Mouse (Mus musculus) megakaryocyte-erythroid progenitor cell, adult 5-6 weeks (primary cell): ENCODE measurements around the gene Gulp1. TPM values are rescaled to one million over a fixed set of nuclear protein-coding genes. Genes with fewer than 3 reads are reported as not detected.

Source experiments
- ATAC-seq: replicated peaks from 2 replicates; pipeline ENCODE4 v1.8.0; 2016; ENCODE audit warnings: mild to moderate bottlenecking, inconsistent platforms; ENCODE audit not compliant: severe bottlenecking, poor library complexity, low FRiP score, low TSS enrichment
- total RNA-seq, 2 experiments: library from RNA; stranded (forward) in 1 of 2; stranded (reverse) in 1 of 2; fragments of 200-1000, 215-1000 nt in 1 of 2; fragments of >200 nt in 1 of 2; fragmentation: Nextera tagmentation in 1 of 2; gene quantifications; 2 replicates each; pipeline ENCODE4 v1.2.3; 2014 to 2017

The Gulp1 gene
- total RNA-seq, 2 experiments from 2014 or later, result 1.3 to 1.9 TPM

- ATAC-seq, result no peak
Observed at GRCm38 (mm10) chr1:44682556-44682955, 131.2 kb downstream of the Gulp1 start.

GRCm38 (mm10) chr1:44683723-44684122, 132.4 kb downstream of the Gulp1 start:
- no peak for ATAC-seq

- ATAC-seq, result no peak
Observed at GRCm38 (mm10) chr1:44720785-44721410, 169.6 kb downstream of the Gulp1 start.

GRCm38 (mm10) chr1:44741256-44741655, 189.9 kb downstream of the Gulp1 start:
- ATAC-seq, result no peak

GRCm38 (mm10) chr1:44745711-44746110, 194.4 kb downstream of the Gulp1 start:
- ATAC-seq, result no peak

- ATAC-seq, result no peak
Observed at GRCm38 (mm10) chr1:44750731-44751730, 199.7 kb downstream of the Gulp1 start.

- ATAC-seq, result no peak
Observed at GRCm38 (mm10) chr1:44778251-44778650, 226.9 kb downstream of the Gulp1 start.

- ATAC-seq, result no peak
Observed at GRCm38 (mm10) chr1:44803594-44804372, 252.5 kb downstream of the Gulp1 start.

GRCm38 (mm10) chr1:44806368-44806767, 255.1 kb downstream of the Gulp1 start:
- no peak for ATAC-seq

- ATAC-seq, result no peak
Observed at GRCm38 (mm10) chr1:44810336-44810735, 259.0 kb downstream of the Gulp1 start.

- ATAC-seq, result no peak
Observed at GRCm38 (mm10) chr1:44833934-44834333, 282.6 kb downstream of the Gulp1 start.
